Mouse (Mus musculus): ENCODE results near the gene Gm37240. TPM values are rescaled to one million over a fixed set of nuclear protein-coding genes. Genes with fewer than 3 reads are reported as not detected.

Gm37240 gene
- polyA plus RNA-seq, 1 experiment from 2014 or later = 18.1 TPM

DNA sequence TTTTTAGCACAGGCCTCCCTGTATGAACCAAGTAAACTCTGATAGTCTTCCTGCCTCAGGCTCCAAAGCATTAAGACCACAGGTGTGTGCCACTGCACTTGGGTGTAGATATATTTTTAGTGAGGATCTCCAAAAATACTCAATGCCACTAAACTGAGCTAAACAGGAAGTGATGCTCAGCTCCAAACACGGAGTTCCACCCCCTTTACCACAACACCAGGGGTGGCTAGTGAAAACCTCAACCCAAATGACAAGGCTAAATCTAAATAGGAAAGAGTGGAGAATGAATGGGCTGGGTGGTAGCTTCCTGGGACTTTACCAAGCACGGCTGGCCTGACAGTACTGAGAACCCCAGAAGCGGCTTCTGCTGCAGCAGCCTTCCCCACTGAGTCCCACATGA is 194.3 kb downstream of the Gm37240 start:
- no peak overlapping the region for H3K9ac ChIP-seq (ENCODE audit: low read length)
- ATAC-seq (ENCODE audit: low FRiP score, low TSS enrichment) = no peak

DNA sequence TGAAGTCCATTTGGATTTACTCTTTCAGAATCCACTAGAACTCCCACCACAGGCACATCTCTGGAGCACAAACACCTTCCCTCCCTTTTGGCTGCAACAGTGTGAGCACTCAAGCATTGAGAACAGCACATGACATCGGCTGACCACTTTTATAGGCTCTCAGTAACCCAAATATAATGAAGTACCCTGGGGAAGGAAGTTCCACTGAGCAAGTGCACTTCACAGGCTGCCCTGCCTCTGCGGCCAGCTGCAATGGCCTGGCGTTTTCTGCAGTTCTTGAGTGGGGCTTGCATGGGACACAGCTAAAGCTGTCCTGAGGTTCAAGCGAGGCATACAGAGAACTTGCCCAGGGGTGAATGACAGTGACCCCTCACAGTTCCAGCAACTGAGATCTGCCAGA is 196.2 kb downstream of the Gm37240 start:
- no peaks in the 10 kb centered on the region for H3K9me3 ChIP-seq (ENCODE audit: control insufficient read depth, low read length)
- WGBS = 82% methylated on average over 4 of the region's 4 CpGs
- no peaks in the 10 kb centered on the region for H3K27me3 ChIP-seq (ENCODE audit: control insufficient read depth, insufficient read depth, low read length)
- ATAC-seq (ENCODE audit: low FRiP score, low TSS enrichment) (no peak), DNase-seq (ENCODE audit: low spot score) (no peak)
- TF ChIP-seq EP300 (optimal IDR thresholded peaks at IDR 0.05) (no peak), CTCF (IDR thresholded peaks at IDR 0.05; ENCODE audit: low read depth) (no peak)
- H3K9ac ChIP-seq (ENCODE audit: low read length) = no peak overlapping the region
- H3K27ac ChIP-seq (replicated peaks) = no peak overlapping the region
- H3K4me1 ChIP-seq (replicated peaks; ENCODE audit: control insufficient read depth, insufficient read depth) = no peaks in the 10 kb centered on the region
- H3K4me3 ChIP-seq (ENCODE audit: low read depth, low read length) = no peak overlapping the region
- no peaks in the 10 kb centered on the region for H3K36me3 ChIP-seq (ENCODE audit: control insufficient read depth, insufficient read depth, low read length)
- H3K4me2 ChIP-seq (replicated peaks; ENCODE audit: low read depth) = no peak overlapping the region

More for the DNA sequence above, 194.3 kb downstream of the Gm37240 start:
- Histone ChIP-seq H3K4me3 (ENCODE audit: low read depth, low read length) (no peak overlapping the region), H3K27ac (replicated peaks) (no peak overlapping the region), H3K27me3 (ENCODE audit: control insufficient read depth, insufficient read depth, low read length) (no peaks in the 10 kb centered on the region), H3K36me3 (ENCODE audit: control insufficient read depth, insufficient read depth, low read length) (no peaks in the 10 kb centered on the region), H3K4me2 (replicated peaks; ENCODE audit: low read depth) (no peak overlapping the region), H3K4me1 (replicated peaks; ENCODE audit: control insufficient read depth, insufficient read depth) (no peaks in the 10 kb centered on the region), H3K9me3 (ENCODE audit: control insufficient read depth, low read length) (no peaks in the 10 kb centered on the region)
- TF ChIP-seq CTCF (IDR thresholded peaks at IDR 0.05; ENCODE audit: low read depth) (no peak), EP300 (optimal IDR thresholded peaks at IDR 0.05) (no peak)
- DNase-seq (ENCODE audit: low spot score) = no peak
- 45% methylated on average over 3 of the region's 3 CpGs for WGBS

DNA sequence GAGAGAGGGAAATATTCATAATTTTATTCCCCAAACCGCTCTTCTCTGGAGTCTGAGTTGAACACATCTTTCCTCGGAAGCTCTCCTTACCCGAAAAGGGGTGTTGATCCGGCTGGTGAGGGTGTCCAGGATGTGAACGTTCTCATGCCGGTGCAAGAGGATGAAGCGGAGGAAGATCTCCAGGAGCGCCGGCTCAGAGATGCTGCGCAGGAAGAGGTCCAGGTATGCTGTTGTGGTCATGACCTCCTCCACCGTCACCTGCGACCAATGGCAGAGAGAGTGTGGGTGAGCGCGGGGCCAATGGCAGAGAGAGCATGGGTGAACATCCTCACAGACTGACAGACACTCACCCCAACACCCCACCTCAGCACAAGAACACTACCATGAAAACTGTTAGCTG is 199.0 kb downstream of the Gm37240 start:
- Histone ChIP-seq H3K9ac (ENCODE audit: low read length) (no peak overlapping the region), H3K27me3 (ENCODE audit: control insufficient read depth, insufficient read depth, low read length) (no peaks in the 10 kb centered on the region), H3K4me2 (replicated peaks; ENCODE audit: low read depth) (no peak overlapping the region), H3K9me3 (ENCODE audit: control insufficient read depth, low read length) (no peaks in the 10 kb centered on the region), H3K27ac (replicated peaks) (no peak overlapping the region), H3K4me1 (replicated peaks; ENCODE audit: control insufficient read depth, insufficient read depth) (no peaks in the 10 kb centered on the region), H3K36me3 (ENCODE audit: control insufficient read depth, insufficient read depth, low read length) (no peaks in the 10 kb centered on the region), H3K4me3 (ENCODE audit: low read depth, low read length) (no peak overlapping the region)
- ATAC-seq (ENCODE audit: low FRiP score, low TSS enrichment) (no peak), DNase-seq (ENCODE audit: low spot score) (no peak)
- TF ChIP-seq CTCF (IDR thresholded peaks at IDR 0.05; ENCODE audit: low read depth) = no peak
- 91% methylated on average over 14 of the region's 14 CpGs for WGBS

- Histone ChIP-seq H3K9me3 (ENCODE audit: control insufficient read depth, low read length) (no peaks in the 10 kb centered on the region), H3K4me1 (replicated peaks; ENCODE audit: control insufficient read depth, insufficient read depth) (no peaks in the 10 kb centered on the region), H3K4me3 (ENCODE audit: low read depth, low read length) (no peak overlapping the region), H3K4me2 (replicated peaks; ENCODE audit: low read depth) (no peak overlapping the region), H3K36me3 (ENCODE audit: control insufficient read depth, insufficient read depth, low read length) (no peaks in the 10 kb centered on the region), H3K9ac (ENCODE audit: low read length) (no peak overlapping the region), H3K27ac (replicated peaks) (no peak overlapping the region), H3K27me3 (ENCODE audit: control insufficient read depth, insufficient read depth, low read length) (no peaks in the 10 kb centered on the region)
- no peak for ATAC-seq (ENCODE audit: low FRiP score, low TSS enrichment)
- TF ChIP-seq CTCF (IDR thresholded peaks at IDR 0.05; ENCODE audit: low read depth) = no peak
- no peak for TF ChIP-seq EP300 (optimal IDR thresholded peaks at IDR 0.05)
- 84% methylated on average over 8 of the region's 8 CpGs for WGBS
- DNase-seq (ENCODE audit: low spot score) = no peak
Observed at GRCm38 (mm10) chr3:85685271-85685670, 202.0 kb downstream of the Gm37240 start.

DNA sequence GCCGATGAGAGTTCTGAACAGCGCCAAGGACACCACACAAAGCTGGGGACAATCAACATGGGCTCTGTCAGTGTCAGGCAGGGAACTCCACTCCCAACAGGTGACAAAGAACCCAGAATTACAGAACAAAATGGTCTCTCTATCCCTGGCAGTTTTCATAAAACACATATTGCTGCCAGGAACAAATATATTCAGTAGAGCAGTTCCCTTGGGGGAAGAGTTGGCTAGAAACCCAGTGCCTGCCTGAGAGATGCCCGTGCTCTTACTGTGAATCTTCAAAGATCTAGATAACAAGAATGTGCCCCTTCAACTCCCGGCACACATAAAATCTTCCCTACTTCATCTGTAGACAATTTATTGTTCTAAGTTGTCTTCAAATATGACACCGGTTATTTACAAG is 203.7 kb downstream of the Gm37240 start:
- Histone ChIP-seq H3K9me3 (ENCODE audit: control insufficient read depth, low read length) (no peaks in the 10 kb centered on the region), H3K27ac (replicated peaks) (no peak overlapping the region), H3K9ac (ENCODE audit: low read length) (no peak overlapping the region), H3K27me3 (ENCODE audit: control insufficient read depth, insufficient read depth, low read length) (no peaks in the 10 kb centered on the region), H3K4me2 (replicated peaks; ENCODE audit: low read depth) (no peak overlapping the region), H3K36me3 (ENCODE audit: control insufficient read depth, insufficient read depth, low read length) (no peaks in the 10 kb centered on the region), H3K4me3 (ENCODE audit: low read depth, low read length) (no peak overlapping the region), H3K4me1 (replicated peaks; ENCODE audit: control insufficient read depth, insufficient read depth) (no peaks in the 10 kb centered on the region)
- TF ChIP-seq CTCF (IDR thresholded peaks at IDR 0.05; ENCODE audit: low read depth) (no peak), EP300 (optimal IDR thresholded peaks at IDR 0.05) (no peak)
- 82% methylated on average over 5 of the region's 5 CpGs for WGBS
- no peak for ATAC-seq (ENCODE audit: low FRiP score, low TSS enrichment)
- no peak for DNase-seq (ENCODE audit: low spot score)

- 68% methylated on average over 7 of the region's 7 CpGs for WGBS
- DNase-seq (ENCODE audit: low spot score) = no peak
- H3K27me3 ChIP-seq (ENCODE audit: control insufficient read depth, insufficient read depth, low read length) = no peaks in the 10 kb centered on the region
- TF ChIP-seq CTCF (IDR thresholded peaks at IDR 0.05; ENCODE audit: low read depth) = no peak
- TF ChIP-seq EP300 (optimal IDR thresholded peaks at IDR 0.05) = no peak
- H3K9me3 ChIP-seq (ENCODE audit: control insufficient read depth, low read length) = no peaks in the 10 kb centered on the region
- H3K9ac ChIP-seq (ENCODE audit: low read length) = no peak overlapping the region
- H3K4me2 ChIP-seq (replicated peaks; ENCODE audit: low read depth) = no peak overlapping the region
- H3K27ac ChIP-seq (replicated peaks) = no peak overlapping the region
- no peaks in the 10 kb centered on the region for H3K36me3 ChIP-seq (ENCODE audit: control insufficient read depth, insufficient read depth, low read length)
- ATAC-seq (ENCODE audit: low FRiP score, low TSS enrichment) = no peak
- H3K4me1 ChIP-seq (replicated peaks; ENCODE audit: control insufficient read depth, insufficient read depth) = no peaks in the 10 kb centered on the region
- H3K4me3 ChIP-seq (ENCODE audit: low read depth, low read length) = no peak overlapping the region
Observed at GRCm38 (mm10) chr3:85681136-85681535, 206.2 kb downstream of the Gm37240 start.
